Mouse (Mus musculus) gastrocnemius, postnatal 14 days (tissue): ENCODE data around the gene Gm29735. TPM values are rescaled to one million over a fixed set of nuclear protein-coding genes. Genes with fewer than 3 reads are reported as not detected.
"Not testable (repeated sequence)": the region's sequence is repeated elsewhere in the genome, so short reads cannot be mapped to it uniquely, and the experiment has no call there.

Experiments
- DNase-seq: peaks from one replicate; pipeline ENCODE4 v3.0.0; 2021; ENCODE audit warnings: mixed read lengths
- intact Hi-C: fragments of 180-260 bp; cut with DNase I; formaldehyde crosslinking; loops from one replicate; pipeline ENCODE4 v1.15.1; 2025; ENCODE audit warnings: low total_unique reads
- long read RNA-seq, 2 experiments: library from polyadenylated mRNA; stranded (forward); transcript quantifications; one replicate each; pipeline ENCODE4 v2.0.0; 2021
- total RNA-seq, 2 experiments: library from RNA; stranded (reverse); gene quantifications; 2 replicates each; pipeline ENCODE4 v1.2.3; 2021

Gene Gm29735
- not detected for total RNA-seq
- long read RNA-seq, experiment 1 = 0 reads
- long read RNA-seq, experiment 2 = 0 reads

GRCm38 (mm10) chr7:142157013-142157412 lies at the start of gene Gm29735:
Gm29735 (minus strand) TSS chr7:142157113.
- intact Hi-C loops, DNase-seq: not testable (repeated sequence)

GRCm38 (mm10) chr7:142205488-142205887 lies 48.6 kb upstream of the Gm29735 start:
- no peak for DNase-seq
- intact Hi-C loops = no loop called here

GRCm38 (mm10) chr7:142201064-142201463 lies 44.2 kb upstream of the Gm29735 start, which contains the start of gene Krtap5-3:
Krtap5-3 (plus strand) TSS chr7:142201364.
- no peak for DNase-seq
- intact Hi-C loops = no loop called here

GRCm38 (mm10) chr7:142198748-142199147 lies 41.8 kb upstream of the Gm29735 start:
- intact Hi-C loops = no loop called here
- DNase-seq = no peak

- DNase-seq = no peak
- intact Hi-C loops = no loop called here
Observed at GRCm38 (mm10) chr7:142190289-142190688, 33.4 kb upstream of the Gm29735 start, which contains the start of gene Gm10153. Gm10153 (minus strand) TSS chr7:142190389.

- intact Hi-C loops = no loop called here
- no peak for DNase-seq
Observed at GRCm38 (mm10) chr7:142188156-142188555, 31.2 kb upstream of the Gm29735 start.

GRCm38 (mm10) chr7:142181021-142181420 lies 24.1 kb upstream of the Gm29735 start:
- no peak for DNase-seq
- intact Hi-C loops = no loop called here

- intact Hi-C loops = no loop called here
- no peak for DNase-seq
Observed at GRCm38 (mm10) chr7:142178685-142179084, 21.8 kb upstream of the Gm29735 start.

- intact Hi-C loops, DNase-seq: not testable (repeated sequence)
Observed at GRCm38 (mm10) chr7:142175905-142176304, 19.0 kb upstream of the Gm29735 start, which contains the start of gene Krtap5-2. Krtap5-2 (minus strand) TSS chr7:142176005.

- DNase-seq = no peak
- intact Hi-C loops = no loop called here
Observed at GRCm38 (mm10) chr7:142169836-142170235, 12.9 kb upstream of the Gm29735 start.

- DNase-seq, intact Hi-C loops: not testable (repeated sequence)
Observed at GRCm38 (mm10) chr7:142165639-142166038, 8.7 kb upstream of the Gm29735 start, which contains the start of gene Gm4553. Gm4553 (minus strand) TSS chr7:142165739.

GRCm38 (mm10) chr7:142159366-142159765 lies 2.5 kb upstream of the Gm29735 start:
- intact Hi-C loops = no loop called here
- no peak for DNase-seq

GRCm38 (mm10) chr7:142155308-142155707 lies 1.6 kb downstream of the Gm29735 start:
- DNase-seq = no peak
- intact Hi-C loops = no loop called here

- intact Hi-C loops = no loop called here
- no peak for DNase-seq
Observed at GRCm38 (mm10) chr7:142152191-142152590, 4.7 kb downstream of the Gm29735 start.

- intact Hi-C loops = loop anchor here (5.0 kb wide), 1 partner anchor 99 kb away; no protein-coding TSS in a partner anchor
- DNase-seq = no peak
Observed at GRCm38 (mm10) chr7:142148633-142149032, 8.3 kb downstream of the Gm29735 start.

GRCm38 (mm10) chr7:142146033-142146432 lies 10.9 kb downstream of the Gm29735 start:
- intact Hi-C loops = loop anchor here (5.0 kb wide), 1 partner anchor 101 kb away; no protein-coding TSS in a partner anchor
- DNase-seq = peak; percentile 14

- intact Hi-C loops = loop anchor here (5.0 kb wide), 1 partner anchor 102 kb away; no protein-coding TSS in a partner anchor
Observed at GRCm38 (mm10) chr7:142145413-142145940, 11.4 kb downstream of the Gm29735 start.

GRCm38 (mm10) chr7:142144507-142144906 lies 12.4 kb downstream of the Gm29735 start, which contains the start of gene Gm45337:
Gm45337 (minus strand) TSS chr7:142144607.
- intact Hi-C loops = no loop called here
- DNase-seq = no peak

More at GRCm38 (mm10) chr7:142145413-142145940, 11.4 kb downstream of the Gm29735 start:
- DNase-seq = no peak

GRCm38 (mm10) chr7:142143506-142144010 lies 13.4 kb downstream of the Gm29735 start:
- DNase-seq, intact Hi-C loops: not testable (repeated sequence)

GRCm38 (mm10) chr7:142140696-142141095 lies 16.2 kb downstream of the Gm29735 start:
- intact Hi-C loops = no loop called here
- DNase-seq = no peak

- intact Hi-C loops, DNase-seq: not testable (repeated sequence)
Observed at GRCm38 (mm10) chr7:142135934-142136333, 21.0 kb downstream of the Gm29735 start, which contains the start of gene Gm39115. Gm39115 (minus strand) TSS chr7:142136034.
